Mouse (Mus musculus): Measurements from ENCODE around the gene Tnxb. TPM values are rescaled to one million over a fixed set of nuclear protein-coding genes. Genes with fewer than 3 reads are reported as not detected.

Gene Tnxb
- 0.77 and 1.9 TPM in 2 replicates for polyA plus RNA-seq (2012; rRNA removed)

GRCm38 (mm10) chr17:34670235-34670634, at the start of gene Tnxb:
Gene Tnxb (plus strand): TSS chr17:34670535.
- TF ChIP-seq CTCF (IDR thresholded peaks at IDR 0.05; ENCODE audit: control insufficient read depth, insufficient read depth, insufficient replicate concordance, low read depth, low read length) (no peak), POLR2A (IDR thresholded peaks at IDR 0.05; ENCODE audit: control insufficient read depth, low read depth, low read length) (no peak)
- H3K27ac ChIP-seq (ENCODE audit: control insufficient read depth, insufficient read depth, low read depth, low read length), result no peak within 1 kb of the TSS
- peaks cover 18% of the 10 kb centered on the region for H3K4me1 ChIP-seq (ENCODE audit: control insufficient read depth, insufficient read depth, low read length)
- no peaks in the 10 kb centered on the region; the same call in 1 of the 2 replicates for H3K27me3 ChIP-seq (ENCODE audit: control insufficient read depth, insufficient read depth, low read length)
- H3K36me3 ChIP-seq (ENCODE audit: control insufficient read depth, insufficient read depth, low read length), result no peaks in the 10 kb centered on the region
- no peak within 1 kb of the TSS; the same call in 1 of the 2 replicates for H3K4me3 ChIP-seq (ENCODE audit: control insufficient read depth, low read depth, low read length)

GRCm38 (mm10) chr17:34621006-34621405, 49.3 kb upstream of the Tnxb start:
- TF ChIP-seq CTCF (IDR thresholded peaks at IDR 0.05; ENCODE audit: control insufficient read depth, insufficient read depth, insufficient replicate concordance, low read depth, low read length), result no peak
- TF ChIP-seq POLR2A (IDR thresholded peaks at IDR 0.05; ENCODE audit: control insufficient read depth, low read depth, low read length), result no peak
- no peak overlapping the region for H3K27ac ChIP-seq (ENCODE audit: control insufficient read depth, insufficient read depth, low read depth, low read length)
- no peaks in the 10 kb centered on the region for H3K36me3 ChIP-seq (ENCODE audit: control insufficient read depth, insufficient read depth, low read length)
- no peaks in the 10 kb centered on the region for H3K27me3 ChIP-seq (ENCODE audit: control insufficient read depth, insufficient read depth, low read length)
- H3K4me3 ChIP-seq (ENCODE audit: control insufficient read depth, low read depth, low read length), result no peak overlapping the region
- H3K4me1 ChIP-seq (ENCODE audit: control insufficient read depth, insufficient read depth, low read length), result peaks cover 5% of the 10 kb centered on the region

- Histone ChIP-seq H3K36me3 (ENCODE audit: control insufficient read depth, insufficient read depth, low read length) (no peaks in the 10 kb centered on the region), H3K27ac (ENCODE audit: control insufficient read depth, insufficient read depth, low read depth, low read length) (no peak overlapping the region), H3K4me1 (ENCODE audit: control insufficient read depth, insufficient read depth, low read length) (peaks cover 23% of the 10 kb centered on the region), H3K4me3 (ENCODE audit: control insufficient read depth, low read depth, low read length) (no peak overlapping the region), H3K27me3 (ENCODE audit: control insufficient read depth, insufficient read depth, low read length) (no peaks in the 10 kb centered on the region)
- TF ChIP-seq CTCF (IDR thresholded peaks at IDR 0.05; ENCODE audit: control insufficient read depth, insufficient read depth, insufficient replicate concordance, low read depth, low read length), result no peak
- no peak for TF ChIP-seq POLR2A (IDR thresholded peaks at IDR 0.05; ENCODE audit: control insufficient read depth, low read depth, low read length)
These were observed 47.2 kb upstream of the Tnxb start for GRCm38 (mm10) chr17:34623161-34623560.

GRCm38 (mm10) chr17:34624981-34625380, 45.4 kb upstream of the Tnxb start:
- Histone ChIP-seq H3K36me3 (ENCODE audit: control insufficient read depth, insufficient read depth, low read length) (no peaks in the 10 kb centered on the region), H3K27ac (ENCODE audit: control insufficient read depth, insufficient read depth, low read depth, low read length) (no peak overlapping the region)
- TF ChIP-seq CTCF (IDR thresholded peaks at IDR 0.05; ENCODE audit: control insufficient read depth, insufficient read depth, insufficient replicate concordance, low read depth, low read length), result no peak

GRCm38 (mm10) chr17:34626062-34626772, 44.1 kb upstream of the Tnxb start:
- peak overlapping the region; percentile 81 for H3K27ac ChIP-seq (ENCODE audit: control insufficient read depth, insufficient read depth, low read depth, low read length)
- peaks cover 5% of the 10 kb centered on the region; the same call in 1 of the 2 replicates for H3K27me3 ChIP-seq (ENCODE audit: control insufficient read depth, insufficient read depth, low read length)
- no peaks in the 10 kb centered on the region for H3K36me3 ChIP-seq (ENCODE audit: control insufficient read depth, insufficient read depth, low read length)
- H3K4me3 ChIP-seq (ENCODE audit: control insufficient read depth, low read depth, low read length), result peak overlapping the region; percentile 94
- TF ChIP-seq POLR2A (IDR thresholded peaks at IDR 0.05; ENCODE audit: control insufficient read depth, low read depth, low read length) (no peak), CTCF (IDR thresholded peaks at IDR 0.05; ENCODE audit: control insufficient read depth, insufficient read depth, insufficient replicate concordance, low read depth, low read length) (no peak)
- peaks cover 40% of the 10 kb centered on the region for H3K4me1 ChIP-seq (ENCODE audit: control insufficient read depth, insufficient read depth, low read length)

More at GRCm38 (mm10) chr17:34624981-34625380, 45.4 kb upstream of the Tnxb start:
- Histone ChIP-seq H3K4me3 (ENCODE audit: control insufficient read depth, low read depth, low read length) (no peak overlapping the region), H3K4me1 (ENCODE audit: control insufficient read depth, insufficient read depth, low read length) (peaks cover 31% of the 10 kb centered on the region), H3K27me3 (ENCODE audit: control insufficient read depth, insufficient read depth, low read length) (no peaks in the 10 kb centered on the region)

- H3K36me3 ChIP-seq (ENCODE audit: control insufficient read depth, insufficient read depth, low read length), result no peaks in the 10 kb centered on the region
- peak overlapping the region; percentile 94 for H3K4me3 ChIP-seq (ENCODE audit: control insufficient read depth, low read depth, low read length)
- peak overlapping the region; percentile 81 for H3K27ac ChIP-seq (ENCODE audit: control insufficient read depth, insufficient read depth, low read depth, low read length)
- TF ChIP-seq CTCF (IDR thresholded peaks at IDR 0.05; ENCODE audit: control insufficient read depth, insufficient read depth, insufficient replicate concordance, low read depth, low read length) (peak; percentile 18; the same call in 1 of the 2 replicates), POLR2A (IDR thresholded peaks at IDR 0.05; ENCODE audit: control insufficient read depth, low read depth, low read length) (no peak)
- H3K27me3 ChIP-seq (ENCODE audit: control insufficient read depth, insufficient read depth, low read length), result peaks cover 5% of the 10 kb centered on the region; the same call in 1 of the 2 replicates
- H3K4me1 ChIP-seq (ENCODE audit: control insufficient read depth, insufficient read depth, low read length), result peaks cover 44% of the 10 kb centered on the region
These were observed 43.6 kb upstream of the Tnxb start for GRCm38 (mm10) chr17:34626773-34627092.

GRCm38 (mm10) chr17:34627093-34627942, 43.0 kb upstream of the Tnxb start:
- Histone ChIP-seq H3K36me3 (ENCODE audit: control insufficient read depth, insufficient read depth, low read length) (no peaks in the 10 kb centered on the region), H3K27me3 (ENCODE audit: control insufficient read depth, insufficient read depth, low read length) (peaks cover 5% of the 10 kb centered on the region; the same call in 1 of the 2 replicates), H3K27ac (ENCODE audit: control insufficient read depth, insufficient read depth, low read depth, low read length) (peak overlapping the region; percentile 92), H3K4me1 (ENCODE audit: control insufficient read depth, insufficient read depth, low read length) (peaks cover 48% of the 10 kb centered on the region), H3K4me3 (ENCODE audit: control insufficient read depth, low read depth, low read length) (peak overlapping the region; percentile 94)
- peak; percentile 48; the same call in 1 of the 2 replicates for TF ChIP-seq POLR2A (IDR thresholded peaks at IDR 0.05; ENCODE audit: control insufficient read depth, low read depth, low read length)
- no peak for TF ChIP-seq CTCF (IDR thresholded peaks at IDR 0.05; ENCODE audit: control insufficient read depth, insufficient read depth, insufficient replicate concordance, low read depth, low read length)

Measured in testis, adult 2 months (tissue).